Mouse (Mus musculus): ENCODE results near the gene Zbed5. TPM values are rescaled to one million over a fixed set of nuclear protein-coding genes. Genes with fewer than 3 reads are reported as not detected.
"Not testable (repeated sequence)": the region's sequence is repeated elsewhere in the genome, so short reads cannot be mapped to it uniquely, and the experiment has no call there.

The Zbed5 gene
- polyA plus RNA-seq, 1 experiment from 2014 or later, result 9.0 TPM

GRCm38 (mm10) chr5:129940281-129940680 is 44.8 kb downstream of the Zbed5 start:
- H3K9ac ChIP-seq, result no peak overlapping the region
- ATAC-seq (ENCODE audit: insufficient number of reproducible peaks, insufficient read depth, low FRiP score, low TSS enrichment, low read depth), result no peak

GRCm38 (mm10) chr5:129940736-129941494 is 45.4 kb downstream of the Zbed5 start:
- H3K9ac ChIP-seq, result 0 out of 2 replicates have a peak overlapping the region, but pooled peaks have one; percentile 36
- no peak for ATAC-seq (ENCODE audit: insufficient number of reproducible peaks, insufficient read depth, low FRiP score, low TSS enrichment, low read depth)
- peak overlapping the region; percentile 22; the same call in 1 of the 2 replicates for H3K27ac ChIP-seq

More at GRCm38 (mm10) chr5:129940281-129940680, 44.8 kb downstream of the Zbed5 start:
- H3K27me3 ChIP-seq, result no peaks in the 10 kb centered on the region
- peaks cover 6% of the 10 kb centered on the region; the same call in 1 of the 2 replicates for H3K4me1 ChIP-seq
- 56% methylated on average over 2 of the region's 2 CpGs for WGBS
- H3K4me3 ChIP-seq, result no peak overlapping the region
- no peaks in the 10 kb centered on the region for H3K9me3 ChIP-seq
- peaks cover 5% of the 10 kb centered on the region for H3K36me3 ChIP-seq
- H3K4me2 ChIP-seq, result no peak overlapping the region
- no peak overlapping the region for H3K27ac ChIP-seq

GRCm38 (mm10) chr5:129941495-129942045 is 46.0 kb downstream of the Zbed5 start, which contains the start of gene Vkorc1l1:
Gene Vkorc1l1, plus strand, starts transcription at chr5:129941970.
- Histone ChIP-seq H3K4me3 (peak within 1 kb of the TSS; percentile 95), H3K36me3 (peaks cover 8% of the 10 kb centered on the region), H3K9ac (peak within 1 kb of the TSS; percentile 89), H3K27me3 (no peaks in the 10 kb centered on the region), H3K4me2 (peak within 1 kb of the TSS; percentile 80), H3K27ac (peak within 1 kb of the TSS; percentile 39; the same call in 1 of the 2 replicates), H3K9me3 (no peaks in the 10 kb centered on the region), H3K4me1 (peaks cover 6% of the 10 kb centered on the region; the same call in 1 of the 2 replicates)
- ATAC-seq (ENCODE audit: insufficient number of reproducible peaks, insufficient read depth, low FRiP score, low TSS enrichment, low read depth), result peak; percentile 99
- WGBS, result 1% methylated on average over 58 of the region's 59 CpGs

More at GRCm38 (mm10) chr5:129940736-129941494, 45.4 kb downstream of the Zbed5 start:
- peak overlapping the region; percentile 57 for H3K4me2 ChIP-seq
- peak overlapping the region; percentile 95 for H3K4me3 ChIP-seq
- 6% methylated on average over 9 of the region's 9 CpGs for WGBS
- peaks cover 8% of the 10 kb centered on the region for H3K36me3 ChIP-seq
- no peaks in the 10 kb centered on the region for H3K9me3 ChIP-seq
- H3K4me1 ChIP-seq, result peaks cover 6% of the 10 kb centered on the region; the same call in 1 of the 2 replicates
- H3K27me3 ChIP-seq, result no peaks in the 10 kb centered on the region

- H3K9me3 ChIP-seq, H3K36me3 ChIP-seq, H3K27me3 ChIP-seq, H3K4me1 ChIP-seq: not testable (repeated sequence)
- ATAC-seq (ENCODE audit: insufficient number of reproducible peaks, insufficient read depth, low FRiP score, low TSS enrichment, low read depth), result peak; percentile 39
- Histone ChIP-seq H3K4me3 (peak overlapping the region; percentile 95), H3K4me2 (peak overlapping the region; percentile 80), H3K27ac (peak overlapping the region; percentile 39; the same call in 1 of the 2 replicates), H3K9ac (peak overlapping the region; percentile 89)
- WGBS, result under 1% methylated on average over 46 of the region's 82 CpGs
Measured at GRCm38 (mm10) chr5:129942073-129942939, 46.8 kb downstream of the Zbed5 start.

- peaks cover 8% of the 10 kb centered on the region for H3K36me3 ChIP-seq
- H3K27me3 ChIP-seq, result no peaks in the 10 kb centered on the region
- no peak overlapping the region for H3K4me2 ChIP-seq
- H3K27ac ChIP-seq, result no peak overlapping the region
- 84% methylated on average over 1 of the region's 1 CpGs for WGBS
- ATAC-seq (ENCODE audit: insufficient number of reproducible peaks, insufficient read depth, low FRiP score, low TSS enrichment, low read depth), result no peak
- no peak overlapping the region for H3K4me3 ChIP-seq
- H3K9me3 ChIP-seq, result no peaks in the 10 kb centered on the region
- peaks cover 6% of the 10 kb centered on the region; the same call in 1 of the 2 replicates for H3K4me1 ChIP-seq
- H3K9ac ChIP-seq, result no peak overlapping the region
Measured at GRCm38 (mm10) chr5:129943402-129943801, 47.9 kb downstream of the Zbed5 start.

- H3K9me3 ChIP-seq, result no peaks in the 10 kb centered on the region
- H3K36me3 ChIP-seq, result peaks cover 8% of the 10 kb centered on the region
- 92% methylated on average over 2 of the region's 2 CpGs for WGBS
- no peaks in the 10 kb centered on the region for H3K27me3 ChIP-seq
- H3K4me2 ChIP-seq, result no peak overlapping the region
- no peak for ATAC-seq (ENCODE audit: insufficient number of reproducible peaks, insufficient read depth, low FRiP score, low TSS enrichment, low read depth)
- H3K4me1 ChIP-seq, result peaks cover 4% of the 10 kb centered on the region; the same call in 1 of the 2 replicates
- H3K27ac ChIP-seq, result no peak overlapping the region
- H3K4me3 ChIP-seq, result no peak overlapping the region
- no peak overlapping the region for H3K9ac ChIP-seq
Measured at GRCm38 (mm10) chr5:129947528-129948033, 52.1 kb downstream of the Zbed5 start.

- H3K4me3 ChIP-seq, result no peak overlapping the region
- no peak overlapping the region for H3K4me2 ChIP-seq
- no peak overlapping the region for H3K27ac ChIP-seq
- no peak overlapping the region for H3K9ac ChIP-seq
- WGBS, result 92% methylated on average over 4 of the region's 4 CpGs
- no peaks in the 10 kb centered on the region for H3K4me1 ChIP-seq
- no peak for ATAC-seq (ENCODE audit: insufficient number of reproducible peaks, insufficient read depth, low FRiP score, low TSS enrichment, low read depth)
- H3K9me3 ChIP-seq, result no peaks in the 10 kb centered on the region
- H3K27me3 ChIP-seq, result no peaks in the 10 kb centered on the region
- no peaks in the 10 kb centered on the region; the same call in 1 of the 2 replicates for H3K36me3 ChIP-seq
Measured at GRCm38 (mm10) chr5:129952143-129952542, 56.6 kb downstream of the Zbed5 start.

Other genes starting within 250 kb of the Zbed5 start
- 6.0 and 7.5 TPM in 2 replicates for gene Zfp11, start 225.6 kb upstream of the Zbed5 start, polyA plus RNA-seq (2015; fragmentation: Nextera tagmentation; extraction: Ambion mirVana)
- gene Sept14, start 187.2 kb upstream of the Zbed5 start, polyA plus RNA-seq (2015; fragmentation: Nextera tagmentation; extraction: Ambion mirVana), result not detected in 2 replicates
- 205 and 223 TPM in 2 replicates for gene Mrps17, start 180.2 kb upstream of the Zbed5 start, polyA plus RNA-seq (2015; fragmentation: Nextera tagmentation; extraction: Ambion mirVana)
- gene Nipsnap2, start 170.7 kb upstream of the Zbed5 start, polyA plus RNA-seq (2015; fragmentation: Nextera tagmentation; extraction: Ambion mirVana), result 112 and 113 TPM in 2 replicates
- 30.3 and 33.7 TPM in 2 replicates for gene Psph, start 108.3 kb upstream of the Zbed5 start, polyA plus RNA-seq (2015; fragmentation: Nextera tagmentation; extraction: Ambion mirVana)
- gene Sumf2, start 48.7 kb upstream of the Zbed5 start, polyA plus RNA-seq (2015; fragmentation: Nextera tagmentation; extraction: Ambion mirVana), result 64.6 and 81.4 TPM in 2 replicates
- gene Chchd2, start 8.3 kb upstream of the Zbed5 start, polyA plus RNA-seq (2015; fragmentation: Nextera tagmentation; extraction: Ambion mirVana), result 929 and 951 TPM in 2 replicates
- gene Phkg1, start 2.8 kb downstream of the Zbed5 start, polyA plus RNA-seq (2015; fragmentation: Nextera tagmentation; extraction: Ambion mirVana), result 0.24 and 0.39 TPM in 2 replicates
- 5.6 and 8.1 TPM in 2 replicates for gene Nupr1l, start 12.8 kb downstream of the Zbed5 start, polyA plus RNA-seq (2015; fragmentation: Nextera tagmentation; extraction: Ambion mirVana)
- 27.6 and 27.7 TPM in 2 replicates for gene Vkorc1l1, start 46.2 kb downstream of the Zbed5 start, polyA plus RNA-seq (2015; fragmentation: Nextera tagmentation; extraction: Ambion mirVana)
- gene Gusb, start 107.3 kb downstream of the Zbed5 start, polyA plus RNA-seq (2015; fragmentation: Nextera tagmentation; extraction: Ambion mirVana), result 38.2 and 43.4 TPM in 2 replicates
- gene Asl, start 133.5 kb downstream of the Zbed5 start, polyA plus RNA-seq (2015; fragmentation: Nextera tagmentation; extraction: Ambion mirVana), result 21.8 and 24.8 TPM in 2 replicates
- 44.8 and 47.1 TPM in 2 replicates for gene Crcp, start 133.6 kb downstream of the Zbed5 start, polyA plus RNA-seq (2015; fragmentation: Nextera tagmentation; extraction: Ambion mirVana)
- 87.3 and 98.5 TPM in 2 replicates for gene Tpst1, start 177.6 kb downstream of the Zbed5 start, polyA plus RNA-seq (2015; fragmentation: Nextera tagmentation; extraction: Ambion mirVana)
- gene Kctd7, start 249.1 kb downstream of the Zbed5 start, polyA plus RNA-seq (2015; fragmentation: Nextera tagmentation; extraction: Ambion mirVana), result 6.1 and 7.2 TPM in 2 replicates